Mouse (Mus musculus): Measurements from ENCODE around the gene Ang4. TPM values are rescaled to one million over a fixed set of nuclear protein-coding genes. Genes with fewer than 3 reads are reported as not detected.

Ang4 gene
- not detected in 2 replicates for polyA plus RNA-seq (2012; rRNA removed)

DNA sequence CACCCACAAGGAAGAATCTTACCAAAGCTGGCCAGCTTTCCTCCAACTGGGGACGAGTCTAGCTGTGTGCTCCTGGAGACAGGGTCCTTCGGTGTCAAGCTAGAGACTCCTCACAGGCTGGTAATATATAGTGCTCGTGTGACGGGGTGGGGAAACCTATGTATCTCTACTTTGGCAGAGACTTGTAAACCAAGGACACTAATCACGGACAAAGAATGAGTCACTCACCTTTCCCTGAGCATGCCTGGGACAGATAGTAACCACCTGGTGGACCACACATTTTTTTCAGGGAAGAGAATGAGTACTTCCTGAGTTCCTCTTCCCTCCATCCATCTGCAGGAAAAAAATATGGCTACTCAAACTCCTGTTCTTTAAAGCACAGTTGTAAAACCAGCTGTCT lies at the start of gene Ang4:
Gene Ang4 (minus strand): TSS at position 101 of the 400 bp plus-strand sequence.

DNA sequence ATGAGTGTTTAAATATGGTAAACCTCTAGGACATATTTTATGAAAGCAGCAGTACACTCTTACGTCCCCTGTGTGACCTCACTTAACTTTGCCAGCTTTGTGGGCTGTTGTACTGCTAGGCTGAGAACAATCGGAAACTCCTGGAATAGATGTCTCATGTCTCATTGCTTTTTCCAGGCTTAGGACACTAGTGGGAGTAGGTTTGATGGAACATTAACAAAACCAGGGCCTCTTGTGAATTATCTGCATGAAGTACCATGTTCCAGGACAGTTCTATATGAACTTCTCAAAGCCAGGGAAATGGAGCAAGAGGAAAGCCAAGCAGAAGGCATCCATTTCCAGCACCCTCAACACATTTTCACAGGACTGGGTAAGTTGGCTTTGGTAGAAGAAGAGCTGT lies 26.4 kb upstream of the Ang4 start, which contains the start of gene AY358078:
Gene AY358078 (plus strand): TSS at position 301 of the 400 bp plus-strand sequence.

DNA sequence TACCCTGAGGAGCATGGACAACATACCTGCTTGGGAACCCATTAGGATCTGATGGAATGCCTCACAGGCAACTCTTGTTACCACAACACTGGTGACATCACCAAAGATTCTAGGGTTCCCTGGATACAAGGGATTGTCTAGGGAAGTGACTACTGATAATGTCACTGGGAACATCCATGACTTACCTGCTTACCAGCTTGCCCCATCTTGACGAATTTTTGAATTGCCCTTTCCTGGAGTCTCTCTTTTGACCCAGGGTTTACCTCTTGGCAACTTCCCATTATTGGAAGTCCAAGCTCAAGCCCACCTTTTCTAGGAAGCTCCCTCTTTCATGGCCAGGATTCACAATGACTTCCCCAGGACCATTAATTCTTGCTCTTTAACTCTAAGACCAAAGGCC lies 56.3 kb downstream of the Ang4 start, which contains the start of gene Gm5800:
Gene Gm5800 (minus strand): TSS at position 101 of the 400 bp plus-strand sequence.

Other genes with a start within 250 kb of the Ang4 start
- not detected in 2 replicates for gene Gm5622, start 220.8 kb downstream of the Ang4 start, polyA plus RNA-seq (2012; rRNA removed)
- not detected in 2 replicates for gene Gm17175, start 199.5 kb downstream of the Ang4 start, polyA plus RNA-seq (2012; rRNA removed)
- not detected in 2 replicates for gene Gm17174, start 181.5 kb downstream of the Ang4 start, polyA plus RNA-seq (2012; rRNA removed)
- not detected in 2 replicates for gene Gm17078, start 162.3 kb downstream of the Ang4 start, polyA plus RNA-seq (2012; rRNA removed)
- not detected in 2 replicates for gene Gm4181, start 137.9 kb downstream of the Ang4 start, polyA plus RNA-seq (2012; rRNA removed)
- gene Gm17079, start 78.1 kb downstream of the Ang4 start, polyA plus RNA-seq (2012; rRNA removed) = not detected in 2 replicates
- not detected in 2 replicates for gene Gm5800, start 56.4 kb downstream of the Ang4 start, polyA plus RNA-seq (2012; rRNA removed)
- not detected in 2 replicates for gene AY358078, start 26.5 kb upstream of the Ang4 start, polyA plus RNA-seq (2012; rRNA removed)
- 0.16 and 0.19 TPM in 2 replicates for gene Ear6, start 80.1 kb upstream of the Ang4 start, polyA plus RNA-seq (2012; rRNA removed)
- gene Mettl17, start 111.3 kb upstream of the Ang4 start, polyA plus RNA-seq (2012; rRNA removed) = 70.5 and 72.2 TPM in 2 replicates
- gene Slc39a2, start 119.3 kb upstream of the Ang4 start, polyA plus RNA-seq (2012; rRNA removed) = 11.8 and 12.0 TPM in 2 replicates
- 102 and 103 TPM in 2 replicates for gene Ndrg2, start 140.6 kb upstream of the Ang4 start, polyA plus RNA-seq (2012; rRNA removed)
- gene Tppp2, start 144.8 kb upstream of the Ang4 start, polyA plus RNA-seq (2012; rRNA removed) = not detected in 2 replicates
- not detected in 2 replicates for gene Rnase13, start 149.2 kb upstream of the Ang4 start, polyA plus RNA-seq (2012; rRNA removed)
- 106 and 134 TPM in 2 replicates for gene Arhgef40, start 211.1 kb upstream of the Ang4 start, polyA plus RNA-seq (2012; rRNA removed)
- gene Tmem253, start 242.1 kb upstream of the Ang4 start, polyA plus RNA-seq (2012; rRNA removed) = 1.6 and 2.0 TPM in 2 replicates
- gene Zfp219, start 247.1 kb upstream of the Ang4 start, polyA plus RNA-seq (2012; rRNA removed) = 150 and 179 TPM in 2 replicates

Data from central nervous system, embryonic 14 days (tissue).